Mouse (Mus musculus): ENCODE measurements around the gene Smarcd3. TPM values are rescaled to one million over a fixed set of nuclear protein-coding genes. Genes with fewer than 3 reads are reported as not detected.

Gene Smarcd3
- polyA plus RNA-seq, 1 experiment from 2014 or later = 113 TPM

DNA sequence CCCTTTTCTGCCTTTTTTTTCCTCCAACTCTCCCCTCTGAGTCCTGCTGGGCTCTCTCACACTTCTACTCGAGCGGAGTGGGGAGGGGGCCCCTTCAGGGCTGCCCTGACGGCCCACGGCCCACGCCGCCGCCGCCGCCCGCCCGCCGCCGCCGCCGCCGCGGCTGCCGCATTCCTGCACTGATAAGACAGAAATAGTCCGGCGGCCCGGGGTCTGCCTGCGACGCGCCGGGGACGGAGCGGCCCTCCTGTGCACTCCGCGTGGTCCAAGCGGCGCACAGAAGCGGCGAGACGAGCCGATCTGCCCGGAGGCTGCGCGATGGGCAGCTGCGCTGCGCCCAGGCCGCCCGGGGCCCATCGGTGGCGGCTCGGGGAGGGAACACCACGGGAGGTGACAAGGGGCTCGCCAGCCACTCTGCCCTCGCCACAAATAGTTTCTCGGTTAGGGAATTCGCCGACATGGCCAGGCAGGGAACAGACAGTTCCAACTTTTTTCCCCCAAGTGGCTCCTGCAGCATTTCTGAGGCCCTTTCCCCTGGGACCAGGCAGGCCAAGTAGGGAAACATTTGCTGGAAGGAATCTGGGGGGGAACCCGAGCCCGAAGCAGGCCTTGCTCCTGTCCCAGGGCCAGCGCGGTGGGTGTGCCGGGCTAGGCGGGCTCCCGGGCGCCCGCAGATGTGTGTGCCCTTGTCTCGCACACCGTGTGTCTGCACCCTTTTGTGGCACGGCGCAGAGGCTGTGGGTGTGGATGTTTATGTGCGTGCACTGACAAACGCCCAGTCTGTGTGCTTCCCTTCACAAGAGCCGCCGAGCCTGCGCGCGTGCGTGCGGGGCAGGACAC is 22.1 kb downstream of the Smarcd3 start:
- peaks cover 3% of the 10 kb centered on the region; the same call in 1 of the 2 replicates for H3K27me3 ChIP-seq

DNA sequence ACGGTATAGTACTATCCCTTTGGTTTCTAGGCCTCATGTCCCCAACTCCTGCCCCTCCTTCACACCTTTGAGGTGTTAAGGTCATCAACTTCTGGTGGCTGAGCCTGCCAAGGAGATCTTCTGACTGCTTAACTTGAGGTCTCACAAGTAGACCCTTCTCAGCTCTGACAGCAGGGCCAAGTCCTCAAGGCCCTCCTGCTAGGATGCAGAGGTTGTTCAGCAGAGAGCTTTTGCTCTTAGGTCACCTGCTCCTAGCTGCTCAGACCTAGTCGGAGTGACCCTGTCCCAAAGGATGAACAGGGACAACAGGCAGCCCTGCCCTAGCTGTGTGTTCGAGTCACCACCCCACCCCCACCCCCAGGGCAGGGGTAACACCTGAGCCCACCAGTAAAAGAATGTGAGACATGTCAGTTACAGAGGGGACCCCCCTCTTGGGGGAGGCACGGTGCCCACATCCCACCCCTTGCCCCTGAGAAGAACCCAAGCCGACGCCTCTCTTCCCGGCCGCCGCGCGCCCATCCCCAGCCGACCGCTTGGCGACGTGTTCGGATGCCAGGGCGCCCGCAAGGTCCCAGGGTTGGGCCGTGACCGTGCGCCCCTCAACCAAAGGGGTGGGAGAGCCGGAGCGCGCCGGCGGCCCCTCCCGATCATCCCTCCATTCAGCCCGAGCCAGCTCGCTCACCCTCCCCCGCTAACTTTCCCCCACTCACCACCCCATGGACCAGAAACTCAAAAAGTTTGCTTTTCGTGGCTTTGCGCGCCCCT is 23.0 kb downstream of the Smarcd3 start:
- no peaks in the 10 kb centered on the region for H3K9me3 ChIP-seq
- peak overlapping the region; percentile 99 for H3K27ac ChIP-seq
- peaks cover 3% of the 10 kb centered on the region; the same call in 1 of the 2 replicates for H3K27me3 ChIP-seq
- peaks cover 86% of the 10 kb centered on the region for H3K4me1 ChIP-seq
- H3K4me2 ChIP-seq = peak overlapping the region; percentile 90
- 1% methylated on average over 33 of the region's 33 CpGs for WGBS
- H3K9ac ChIP-seq = peak overlapping the region; percentile 90
- ATAC-seq (ENCODE audit: low FRiP score) = no peak
- H3K36me3 ChIP-seq (replicated peaks) = no peaks in the 10 kb centered on the region
- H3K4me3 ChIP-seq (replicated peaks) = peak overlapping the region; percentile 69

More for the DNA sequence above, 22.1 kb downstream of the Smarcd3 start:
- Histone ChIP-seq H3K4me2 (peak overlapping the region; percentile 90), H3K27ac (peak overlapping the region; percentile 99), H3K9me3 (no peaks in the 10 kb centered on the region), H3K9ac (peak overlapping the region; percentile 90), H3K36me3 (replicated peaks) (no peaks in the 10 kb centered on the region), H3K4me3 (replicated peaks) (peak overlapping the region; percentile 69), H3K4me1 (peaks cover 86% of the 10 kb centered on the region)
- WGBS = under 1% methylated on average over 73 of the region's 73 CpGs
- ATAC-seq (ENCODE audit: low FRiP score) = peak; percentile 36

DNA sequence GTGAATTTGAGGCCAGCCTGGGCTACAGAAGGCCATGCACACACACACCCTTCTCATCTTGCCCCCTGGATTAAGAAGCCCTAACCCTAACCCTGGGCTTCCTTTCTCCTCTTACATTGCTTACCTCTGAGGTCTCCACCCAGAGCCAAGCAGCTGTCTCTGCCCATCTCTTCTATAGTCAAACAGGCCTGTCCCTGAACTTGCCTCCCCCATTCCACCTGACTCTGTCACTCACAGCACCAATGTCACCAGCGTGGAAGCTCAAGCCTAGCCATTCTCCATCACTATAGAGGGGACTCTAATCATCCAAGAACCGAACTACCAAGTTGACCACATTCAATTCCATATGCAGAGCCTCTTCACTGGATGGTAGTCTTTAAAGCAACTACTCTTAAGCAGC is 24.0 kb downstream of the Smarcd3 start:
- Histone ChIP-seq H3K27me3 (peaks cover 3% of the 10 kb centered on the region; the same call in 1 of the 2 replicates), H3K4me1 (peaks cover 86% of the 10 kb centered on the region), H3K27ac (no peak overlapping the region), H3K36me3 (replicated peaks) (peaks cover 7% of the 10 kb centered on the region), H3K4me3 (replicated peaks) (peak overlapping the region; percentile 69), H3K9me3 (no peaks in the 10 kb centered on the region), H3K4me2 (peak overlapping the region; percentile 90), H3K9ac (peak overlapping the region; percentile 90)
- no peak for ATAC-seq (ENCODE audit: low FRiP score)
- WGBS = 73% methylated on average over 2 of the region's 2 CpGs

DNA sequence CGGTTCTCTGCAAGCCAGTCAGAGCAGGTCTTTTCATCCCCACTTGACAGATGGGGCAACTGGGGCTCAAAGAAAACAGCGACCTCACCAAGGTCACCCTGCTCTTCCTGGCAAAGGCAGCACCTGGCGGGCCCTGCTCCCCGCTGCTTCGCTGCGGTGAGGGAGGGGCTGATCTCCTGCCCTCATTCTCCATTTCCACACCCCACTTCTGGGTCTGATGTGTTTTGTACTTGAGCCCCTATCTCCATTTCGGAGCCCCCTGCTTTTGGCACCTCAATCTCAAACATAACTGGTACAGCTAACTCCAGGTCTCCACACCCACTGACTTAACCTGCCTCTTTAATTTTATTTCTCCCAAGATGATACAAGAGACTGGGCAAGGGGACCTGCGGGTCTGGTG is 25.1 kb downstream of the Smarcd3 start:
- peaks cover 18% of the 10 kb centered on the region for H3K36me3 ChIP-seq (replicated peaks)
- peak overlapping the region; percentile 86 for H3K27ac ChIP-seq
- H3K4me2 ChIP-seq = peak overlapping the region; percentile 89
- H3K9ac ChIP-seq = peak overlapping the region; percentile 72
- no peaks in the 10 kb centered on the region for H3K9me3 ChIP-seq
- 16% methylated on average over 8 of the region's 8 CpGs for WGBS
- ATAC-seq (ENCODE audit: low FRiP score) = no peak
- H3K4me3 ChIP-seq (replicated peaks) = peak overlapping the region; percentile 55
- peaks cover 3% of the 10 kb centered on the region; the same call in 1 of the 2 replicates for H3K27me3 ChIP-seq
- H3K4me1 ChIP-seq = peaks cover 88% of the 10 kb centered on the region

DNA sequence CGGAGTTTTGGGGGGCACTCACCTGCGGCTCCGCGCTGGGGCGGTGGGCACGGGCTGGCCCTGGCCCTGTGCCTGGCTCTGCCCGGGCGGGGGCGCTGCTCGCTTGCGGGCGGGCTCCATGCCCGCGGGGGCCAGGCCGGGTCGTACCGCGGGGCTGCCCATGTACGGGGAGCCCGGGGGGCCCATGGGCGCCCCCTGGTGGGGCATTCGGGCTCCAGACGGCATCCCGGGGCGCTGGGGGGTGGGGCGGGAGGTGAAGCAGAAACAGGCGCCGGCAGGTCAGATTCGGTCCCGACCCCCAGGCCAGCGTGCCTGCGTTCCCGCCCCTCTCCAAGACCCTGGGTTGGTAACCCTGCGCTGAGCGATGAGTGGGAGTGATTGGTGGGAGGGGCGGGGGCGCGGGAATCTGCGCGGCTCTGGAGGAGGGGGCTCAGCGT is 25.6 kb downstream of the Smarcd3 start:
- Histone ChIP-seq H3K9me3 (no peaks in the 10 kb centered on the region), H3K4me3 (replicated peaks) (peak overlapping the region; percentile 55), H3K36me3 (replicated peaks) (peaks cover 22% of the 10 kb centered on the region), H3K27me3 (peaks cover 4% of the 10 kb centered on the region; the same call in 1 of the 2 replicates), H3K27ac (peak overlapping the region; percentile 86), H3K4me2 (peak overlapping the region; percentile 89), H3K9ac (peak overlapping the region; percentile 72), H3K4me1 (peaks cover 85% of the 10 kb centered on the region)
- ATAC-seq (ENCODE audit: low FRiP score) = peak; percentile 3; the same call in 1 of the 2 replicates
- under 1% methylated on average over 41 of the region's 41 CpGs for WGBS

DNA sequence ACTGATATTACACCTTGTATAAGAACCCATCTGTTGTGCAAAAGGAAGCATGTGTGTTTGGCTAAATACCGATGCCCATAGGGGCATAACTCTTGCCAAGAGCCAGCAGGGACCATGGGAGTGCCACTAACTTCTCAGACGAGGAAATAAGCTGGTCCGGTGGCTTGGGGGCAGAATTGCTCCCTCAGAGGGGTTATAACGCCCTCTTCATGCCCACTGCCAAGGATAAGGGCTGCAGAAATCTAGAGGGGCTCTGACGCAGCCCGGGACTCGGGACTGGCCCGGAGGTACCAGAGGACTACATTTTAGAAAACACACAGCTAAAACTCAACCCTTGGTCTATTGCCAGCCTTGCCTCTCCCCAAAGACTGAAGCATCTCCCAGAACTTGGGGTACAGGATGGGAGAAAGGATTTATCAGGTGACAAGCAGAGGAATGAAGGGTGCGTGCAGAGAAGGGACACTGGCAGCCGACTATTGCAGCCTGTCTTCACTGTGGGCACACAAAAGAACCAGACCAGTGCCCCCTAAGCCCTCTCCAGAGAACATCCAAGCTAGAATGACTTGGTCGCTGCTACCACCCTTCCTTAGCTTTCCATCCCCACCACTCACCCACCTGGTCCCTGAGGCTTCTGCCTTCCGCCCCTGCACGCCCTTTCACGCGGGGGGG is 26.2 kb downstream of the Smarcd3 start:
- Histone ChIP-seq H3K27ac (peak overlapping the region; percentile 86), H3K4me2 (peak overlapping the region; percentile 89), H3K4me1 (peaks cover 80% of the 10 kb centered on the region), H3K9me3 (no peaks in the 10 kb centered on the region), H3K36me3 (replicated peaks) (peaks cover 28% of the 10 kb centered on the region), H3K27me3 (peaks cover 9% of the 10 kb centered on the region; the same call in 1 of the 2 replicates), H3K9ac (peak overlapping the region; percentile 72), H3K4me3 (replicated peaks) (peak overlapping the region; percentile 55)
- WGBS = 23% methylated on average over 15 of the region's 15 CpGs
- no peak for ATAC-seq (ENCODE audit: low FRiP score)

DNA sequence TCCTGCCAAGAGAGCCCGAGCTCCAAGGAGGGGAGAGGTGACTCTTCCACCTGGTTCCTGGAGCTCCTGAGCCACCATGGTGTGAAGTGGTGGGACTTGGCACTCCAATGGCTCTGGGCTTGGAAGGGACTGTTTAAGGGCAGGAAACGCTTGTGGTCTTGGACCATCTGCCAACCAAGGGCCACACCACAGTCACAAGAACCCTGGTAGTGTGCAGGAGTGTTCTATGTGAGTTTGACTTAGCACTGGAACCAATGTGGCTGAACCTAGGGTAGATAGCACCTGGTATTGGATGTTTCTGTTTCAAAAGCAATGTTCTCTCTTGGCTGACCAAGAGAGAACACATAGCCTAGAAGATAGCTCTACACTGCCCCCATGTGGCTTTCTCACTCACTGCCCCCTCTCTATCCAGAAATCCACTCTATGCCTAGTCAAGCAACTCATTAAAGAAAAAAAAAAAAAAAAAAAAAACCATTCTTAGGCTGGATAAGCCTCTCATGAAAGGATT is 26.9 kb downstream of the Smarcd3 start:
- Histone ChIP-seq H3K27me3 (peaks cover 9% of the 10 kb centered on the region; the same call in 1 of the 2 replicates), H3K4me1 (peaks cover 72% of the 10 kb centered on the region), H3K4me2 (peak overlapping the region; percentile 53), H3K9ac (peak overlapping the region; percentile 53; the same call in 1 of the 2 replicates), H3K4me3 (replicated peaks) (peak overlapping the region; percentile 22), H3K36me3 (replicated peaks) (peaks cover 36% of the 10 kb centered on the region), H3K27ac (peak overlapping the region; percentile 99), H3K9me3 (no peaks in the 10 kb centered on the region)
- peak; percentile 10; the same call in 1 of the 2 replicates for ATAC-seq (ENCODE audit: low FRiP score)
- WGBS = 38% methylated on average over 2 of the region's 2 CpGs

DNA sequence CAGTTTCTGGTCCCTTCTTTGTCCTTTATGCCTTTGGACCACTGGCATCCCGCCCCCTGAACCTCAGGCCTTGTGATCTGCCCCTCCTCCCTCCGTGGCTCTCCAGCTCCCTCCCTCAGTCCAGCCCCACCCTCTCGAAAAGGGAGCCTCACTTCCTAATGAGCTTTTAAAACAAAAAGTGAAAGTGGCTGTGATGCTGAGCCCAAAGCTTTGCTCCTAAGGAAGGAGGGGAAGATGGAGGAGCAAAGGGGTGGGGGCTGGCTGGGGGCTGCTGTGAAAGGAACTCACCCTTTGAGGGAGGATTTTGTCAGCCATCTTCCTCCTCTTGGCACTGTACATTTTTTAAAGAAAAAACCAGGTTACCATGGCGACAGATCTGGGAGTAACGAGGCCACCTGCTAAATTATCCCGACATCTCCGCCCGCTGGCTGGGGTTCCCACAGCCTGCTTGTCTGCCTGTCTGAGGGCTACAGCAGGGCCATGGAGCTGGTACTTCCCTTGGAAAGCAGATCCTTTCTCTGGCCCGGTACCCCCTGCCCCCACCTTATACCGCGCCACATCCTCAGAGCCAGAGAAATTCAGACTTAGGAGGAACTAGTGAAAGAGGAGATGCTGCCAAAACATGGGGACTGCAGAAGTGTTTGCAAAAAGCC is 27.6 kb downstream of the Smarcd3 start:
- H3K27me3 ChIP-seq = peaks cover 14% of the 10 kb centered on the region; the same call in 1 of the 2 replicates
- H3K9me3 ChIP-seq = no peaks in the 10 kb centered on the region
- H3K4me3 ChIP-seq (replicated peaks) = peak overlapping the region; percentile 22
- H3K4me1 ChIP-seq = peaks cover 71% of the 10 kb centered on the region
- peak overlapping the region; percentile 53 for H3K4me2 ChIP-seq
- H3K36me3 ChIP-seq (replicated peaks) = peaks cover 42% of the 10 kb centered on the region
- ATAC-seq (ENCODE audit: low FRiP score) = peak; percentile 66
- peak overlapping the region; percentile 99 for H3K27ac ChIP-seq
- WGBS = 4% methylated on average over 11 of the region's 11 CpGs
- peak overlapping the region; percentile 53 for H3K9ac ChIP-seq

DNA sequence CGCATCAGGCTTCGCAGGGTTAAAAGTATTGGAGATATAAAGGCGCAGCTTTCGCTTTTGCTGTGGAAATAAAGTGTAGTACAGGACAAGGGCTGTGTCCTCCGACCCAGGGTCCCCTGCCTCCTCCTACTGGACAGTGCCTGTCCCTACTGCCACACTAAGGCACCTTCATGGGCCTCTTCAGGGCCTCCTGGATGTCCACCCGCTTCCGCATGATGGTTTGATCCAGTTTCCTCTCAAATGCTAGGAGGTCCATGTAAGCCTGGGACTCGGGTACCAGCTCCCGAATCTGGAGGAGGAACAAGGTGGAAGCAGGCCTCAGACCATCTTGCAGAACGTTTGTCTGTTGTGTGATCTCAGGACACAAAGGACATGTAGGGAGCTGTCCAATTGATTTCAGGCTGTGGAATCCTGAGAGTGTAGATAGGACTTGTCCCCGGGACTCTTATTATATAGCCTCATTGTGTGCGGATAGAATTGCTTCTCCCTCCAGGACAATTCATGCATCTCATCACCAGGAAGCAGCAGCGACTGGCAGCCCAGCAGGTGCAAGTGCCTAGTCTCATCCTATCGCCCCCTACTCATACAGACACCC is 28.3 kb downstream of the Smarcd3 start:
- H3K27ac ChIP-seq = peak overlapping the region; percentile 99
- peaks cover 72% of the 10 kb centered on the region for H3K4me1 ChIP-seq
- H3K9me3 ChIP-seq = no peaks in the 10 kb centered on the region
- ATAC-seq (ENCODE audit: low FRiP score) = no peak
- H3K27me3 ChIP-seq = peaks cover 14% of the 10 kb centered on the region; the same call in 1 of the 2 replicates
- H3K4me3 ChIP-seq (replicated peaks) = peak overlapping the region; percentile 22; the same call in 1 of the 2 replicates
- 44% methylated on average over 14 of the region's 14 CpGs for WGBS
- H3K36me3 ChIP-seq (replicated peaks) = peaks cover 49% of the 10 kb centered on the region
- H3K4me2 ChIP-seq = peak overlapping the region; percentile 53
- peak overlapping the region; percentile 53 for H3K9ac ChIP-seq

DNA sequence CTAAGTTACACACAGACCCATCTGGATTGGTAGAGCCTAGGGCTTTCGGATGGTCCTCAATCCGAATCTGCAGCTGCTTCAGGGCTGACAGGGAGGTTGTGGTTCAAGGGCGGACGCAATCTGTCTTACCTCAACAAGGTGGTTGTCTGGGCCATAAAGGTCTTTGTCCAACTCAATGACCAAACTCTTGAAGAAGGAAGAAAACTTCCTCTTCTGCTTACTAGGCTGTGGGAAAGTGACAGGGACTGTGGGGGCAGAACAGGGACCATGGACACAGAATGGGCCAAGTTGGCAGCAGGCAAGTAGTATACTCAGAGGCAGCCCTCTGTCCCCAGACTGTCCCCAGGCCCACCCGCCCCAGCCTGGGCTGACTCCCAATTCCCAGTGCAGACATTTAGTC is 28.9 kb downstream of the Smarcd3 start:
- peak overlapping the region; percentile 53; the same call in 1 of the 2 replicates for H3K9ac ChIP-seq
- H3K4me2 ChIP-seq = peak overlapping the region; percentile 53; the same call in 1 of the 2 replicates
- peaks cover 66% of the 10 kb centered on the region for H3K4me1 ChIP-seq
- H3K9me3 ChIP-seq = no peaks in the 10 kb centered on the region
- H3K4me3 ChIP-seq (replicated peaks) = no peak overlapping the region
- 90% methylated on average over 5 of the region's 5 CpGs for WGBS
- peak overlapping the region; percentile 99 for H3K27ac ChIP-seq
- H3K27me3 ChIP-seq = peaks cover 13% of the 10 kb centered on the region; the same call in 1 of the 2 replicates
- ATAC-seq (ENCODE audit: low FRiP score) = no peak
- H3K36me3 ChIP-seq (replicated peaks) = peaks cover 56% of the 10 kb centered on the region

DNA sequence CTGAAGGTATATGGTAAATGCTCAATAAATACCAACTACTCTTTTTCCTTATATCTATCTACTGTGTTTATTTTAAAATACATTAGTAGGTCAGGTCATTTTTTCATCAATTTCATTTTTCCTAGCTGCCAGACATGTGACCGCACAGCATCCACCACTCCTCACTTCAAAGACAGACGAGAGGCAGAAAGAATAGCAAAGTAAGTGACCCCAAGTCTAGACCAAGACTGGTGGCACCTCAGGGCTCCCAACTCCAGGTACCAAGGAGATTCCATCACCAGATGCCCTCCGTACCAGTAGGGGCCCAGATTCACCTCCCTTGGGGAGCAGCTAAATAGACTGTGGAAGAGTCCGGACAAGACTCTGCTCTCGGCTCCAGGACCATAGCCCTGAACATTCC is 29.9 kb downstream of the Smarcd3 start:
- 94% methylated on average over 5 of the region's 5 CpGs for WGBS
- no peak for ATAC-seq (ENCODE audit: low FRiP score)
- Histone ChIP-seq H3K4me1 (peaks cover 58% of the 10 kb centered on the region), H3K4me3 (replicated peaks) (no peak overlapping the region), H3K4me2 (no peak overlapping the region), H3K9me3 (no peaks in the 10 kb centered on the region), H3K9ac (no peak overlapping the region), H3K36me3 (replicated peaks) (peaks cover 63% of the 10 kb centered on the region), H3K27me3 (0 out of 2 replicates have a peak, but pooled peaks cover 11% of the 10 kb centered on the region), H3K27ac (no peak overlapping the region)
